Mouse (Mus musculus): ENCODE measurements around the gene Ccdc107.

GRCm38 (mm10) chr4:43511675-43512454 lies 19.2 kb downstream of the Ccdc107 start:
- TF ChIP-seq CTCF (IDR thresholded peaks at IDR 0.05; ENCODE audit: insufficient read depth, low read length) (no peak), POLR2A (IDR thresholded peaks at IDR 0.05; ENCODE audit: borderline replicate concordance, extremely low read depth, low read depth, low read length) (no peak)

Data from lung, adult 2 months (tissue).